ENCODE assay signal across 17 mouse cellular contexts in the genomic region with DNA sequence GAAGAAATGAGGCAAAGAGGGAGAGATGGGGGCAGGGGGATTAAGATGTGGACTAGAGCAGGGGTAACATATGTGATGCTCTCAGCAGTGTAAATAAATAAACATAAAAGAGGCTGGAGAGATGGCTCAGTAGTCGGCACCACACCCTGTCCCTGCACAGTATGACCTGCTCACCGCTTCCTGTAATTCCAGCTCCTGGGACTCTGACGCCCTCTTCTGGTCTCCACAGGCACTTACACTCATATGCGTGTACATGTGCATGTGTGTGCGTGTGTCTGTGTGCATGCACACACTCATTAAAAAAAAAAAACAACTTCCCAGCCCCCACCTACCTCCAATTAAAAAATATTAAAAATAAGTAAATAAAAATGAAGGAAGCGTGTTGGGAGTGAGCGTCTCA. TPM values are rescaled to one million over a fixed set of nuclear protein-coding genes. Genes with fewer than 3 reads are reported as not detected.
DNase-seq lines count a peak whose midpoint lies in the region; ATAC-seq and TF ChIP-seq lines count a peak whose summit lies in the region.
"Had no signal": no experiment of that assay in that cellular context is flagged by ENCODE, and none has a peak within 500 bp of the region (broad histone marks: within the 10 kb centered on the region; RNA-seq: fewer than 3 reads in every experiment).

No protein-coding gene starts in this region.

- H3K4me1 ChIP-seq in kidney, adult 2 months (ENCODE audit: control insufficient read depth, insufficient read depth, low read length) = peaks cover 6% of the 10 kb centered on the region
- no peaks in the 10 kb centered on the region for H3K4me1 ChIP-seq in testis, adult 2 months (ENCODE audit: control insufficient read depth, insufficient read depth, low read length)
- H3K4me1 ChIP-seq in bone marrow, adult 2 months (ENCODE audit: control insufficient read depth, insufficient read depth, low read length) = peaks cover 1% of the 10 kb centered on the region
- no peaks in the 10 kb centered on the region for H3K4me1 ChIP-seq in stomach, postnatal 0 days (replicated peaks; ENCODE audit: control insufficient read depth, insufficient read depth)
- H3K4me1 ChIP-seq: neural tube, embryonic 15.5 days had no signal

- no peak overlapping the region for H3K4me3 ChIP-seq in kidney, adult 2 months (ENCODE audit: insufficient read depth, low read depth, low read length)
- H3K4me3 ChIP-seq in testis, adult 2 months (ENCODE audit: control insufficient read depth, low read depth, low read length) = no peak overlapping the region
- no peak overlapping the region for H3K4me3 ChIP-seq in bone marrow, adult 2 months (replicated peaks; ENCODE audit: control insufficient read depth, low read depth, low read length)
- H3K4me3 ChIP-seq in stomach, postnatal 0 days (ENCODE audit: low read depth, low read length) = no peak overlapping the region
- H3K4me3 ChIP-seq in left cerebral cortex, adult 2 months = no peak overlapping the region
- H3K4me3 ChIP-seq: limb, embryonic 10.5 days; midbrain, embryonic 13.5 days; neural tube, embryonic 15.5 days had no signal

- intact Hi-C loops in gastrocnemius, postnatal 14 days (cut with DNase I; ENCODE audit: low total_unique reads) = no loop called here
- intact Hi-C loops in left cerebral cortex, adult 2 months (cut with DNase I) = no loop called here

- peak; percentile 47 for TF ChIP-seq CTCF in kidney, adult 2 months (conservative IDR thresholded peaks at IDR 0.05; ENCODE audit: insufficient read depth, insufficient read length, low read depth, low read length)
- peak; percentile 26; the same call in 1 of the 2 replicates for TF ChIP-seq CTCF in testis, adult 2 months (IDR thresholded peaks at IDR 0.05; ENCODE audit: control insufficient read depth, insufficient read depth, insufficient replicate concordance, low read depth, low read length)
- peak; percentile 27; the same call in 1 of the 2 replicates for TF ChIP-seq CTCF in bone marrow, adult 2 months (IDR thresholded peaks at IDR 0.05; ENCODE audit: control insufficient read depth, insufficient read depth, low read length)
- TF ChIP-seq CTCF in stomach, postnatal 0 days (IDR thresholded peaks at IDR 0.05; ENCODE audit: low read depth) = peak; percentile 50
- no peak; the same call in 1 of the 2 replicates for TF ChIP-seq CTCF in left cerebral cortex, adult 2 months (IDR thresholded peaks at IDR 0.05)

- no peak overlapping the region for H3K4me2 ChIP-seq in stomach, postnatal 0 days (replicated peaks; ENCODE audit: low read depth)
- H3K4me2 ChIP-seq: heart, embryonic 11.5 days; midbrain, embryonic 13.5 days; neural tube, embryonic 15.5 days had no signal

- no peaks in the 10 kb centered on the region for H3K27me3 ChIP-seq in kidney, adult 2 months (replicated peaks; ENCODE audit: control insufficient read depth, insufficient read depth, low read length)
- H3K27me3 ChIP-seq in testis, adult 2 months (ENCODE audit: control insufficient read depth, insufficient read depth, low read length) = no peaks in the 10 kb centered on the region
- no peaks in the 10 kb centered on the region for H3K27me3 ChIP-seq in stomach, postnatal 0 days (ENCODE audit: control insufficient read depth, insufficient read depth, low read length)
- H3K27me3 ChIP-seq: midbrain, embryonic 13.5 days had no signal

- DNase-seq in kidney, adult 2 months = no peak
- no peak for DNase-seq in kidney, postnatal 14 days
- no peak for DNase-seq in testis, postnatal 10 days (ENCODE audit: low spot score)
- no peak for DNase-seq in stomach, postnatal 0 days (ENCODE audit: low spot score)
- DNase-seq in gastrocnemius, postnatal 14 days = no peak
- no peak for DNase-seq in left cerebral cortex, adult 2 months (ENCODE audit: extremely low spot score in 1 of 2, low spot score in 2 of 2)
- DNase-seq: adrenal gland, postnatal 36 days; B cell, adult 2 months; cerebellum, postnatal 14 days; thymus, postnatal 14 days had no signal

- TF ChIP-seq EP300 in stomach, postnatal 0 days (optimal IDR thresholded peaks at IDR 0.05) = no peak

- 94% methylated on average over 7 of the region's 7 CpGs for WGBS in kidney, adult 2 months
- WGBS in bone marrow, adult 2 months = 85% methylated on average over 7 of the region's 7 CpGs
- WGBS in stomach, postnatal 0 days = 92% methylated on average over 7 of the region's 7 CpGs

- peaks cover 2% of the 10 kb centered on the region for H3K36me3 ChIP-seq in kidney, adult 2 months (ENCODE audit: control insufficient read depth, insufficient read depth, low read length)
- no peaks in the 10 kb centered on the region for H3K36me3 ChIP-seq in testis, adult 2 months (ENCODE audit: control insufficient read depth, insufficient read depth, low read length)
- 0 out of 2 replicates have a peak, but pooled peaks cover 3% of the 10 kb centered on the region for H3K36me3 ChIP-seq in stomach, postnatal 0 days (ENCODE audit: control insufficient read depth, insufficient read depth, low read length)
- H3K36me3 ChIP-seq: limb, embryonic 10.5 days; midbrain, embryonic 13.5 days; neural tube, embryonic 15.5 days had no signal

- no peak for ATAC-seq in stomach, postnatal 0 days (ENCODE audit: low FRiP score, low TSS enrichment)
- ATAC-seq: hindbrain, embryonic 16.5 days; midbrain, embryonic 13.5 days had no signal

- no peak overlapping the region for H3K27ac ChIP-seq in kidney, adult 2 months (ENCODE audit: insufficient read depth, low read depth, low read length)
- no peak overlapping the region for H3K27ac ChIP-seq in testis, adult 2 months (ENCODE audit: control insufficient read depth, insufficient read depth, low read depth, low read length)
- no peak overlapping the region for H3K27ac ChIP-seq in bone marrow, adult 2 months (ENCODE audit: control insufficient read depth, insufficient read depth, low read depth, low read length, poor library complexity)
- no peak overlapping the region for H3K27ac ChIP-seq in stomach, postnatal 0 days (replicated peaks)
- H3K27ac ChIP-seq in left cerebral cortex, adult 2 months = no peak overlapping the region
- H3K27ac ChIP-seq: limb, embryonic 10.5 days; midbrain, embryonic 13.5 days; neural tube, embryonic 15.5 days had no signal

- no peak overlapping the region for H3K9ac ChIP-seq in stomach, postnatal 0 days (ENCODE audit: low read length)
- H3K9ac ChIP-seq: midbrain, embryonic 13.5 days; neural tube, embryonic 15.5 days had no signal

- no peak for TF ChIP-seq POLR2A in kidney, adult 2 months (IDR thresholded peaks at IDR 0.05; ENCODE audit: low read depth, low read length)
- no peak for TF ChIP-seq POLR2A in testis, adult 2 months (IDR thresholded peaks at IDR 0.05; ENCODE audit: control insufficient read depth, low read depth, low read length)
- no peak for TF ChIP-seq POLR2A in bone marrow, adult 2 months (IDR thresholded peaks at IDR 0.05; ENCODE audit: borderline replicate concordance, control insufficient read depth, low read depth, low read length)

- no peaks in the 10 kb centered on the region for H3K9me3 ChIP-seq in stomach, postnatal 0 days (ENCODE audit: control insufficient read depth, low read length)
- H3K9me3 ChIP-seq: limb, embryonic 10.5 days; midbrain, embryonic 13.5 days; neural tube, embryonic 15.5 days had no signal

RNA-seq across cellular contexts. Expression of gene Rbm47, which starts 38.3 kb away (rescaled TPM):
- 156 and 171 TPM in 2 replicates for polyA plus RNA-seq in kidney, adult 2 months (2012; rRNA removed)
- polyA plus RNA-seq in testis, adult 2 months (2012; rRNA removed) = 24.9 and 31.5 TPM in 2 replicates
- polyA plus RNA-seq in bone marrow, adult 2 months (2011; ENCODE audit: insufficient read depth, insufficient read length, low replicate concordance, missing spikeins) = 3.7 and 4.9 TPM in 2 replicates
- 70.7 and 73.2 TPM in 2 replicates for polyA plus RNA-seq in stomach, postnatal 0 days (2015; fragmentation: Nextera tagmentation; extraction: Ambion mirVana)
- under 1 TPM; 0.80 to 0.84 TPM for total RNA-seq in gastrocnemius, postnatal 14 days (2021)
- 1 to 10 TPM; 1.2 to 1.5 TPM for total RNA-seq in left cerebral cortex, adult 2 months (2021)
